Mouse (Mus musculus) heart, postnatal 0 days (tissue): ENCODE results near the gene Hapln4. TPM values are rescaled to one million over a fixed set of nuclear protein-coding genes. Genes with fewer than 3 reads are reported as not detected.
A peak's percentile ranks its signal among the peaks of the same experiment; 100 is the strongest.
"Not testable (repeated sequence)": the region's sequence is repeated elsewhere in the genome, so short reads cannot be mapped to it uniquely, and the experiment has no call there.

ENCODE experiments used
- ATAC-seq: fragments of 200-750 bp; cut with Nextera tagmentation; 2 replicates; pipeline ENCODE4 v1.8.0; 2017; ENCODE audit warnings: low read depth, moderate number of reproducible peaks, moderate library complexity; ENCODE audit not compliant: insufficient read depth
- DNase-seq: peaks from one replicate; pipeline ENCODE4 v3.0.0-alpha.2; 2016; ENCODE audit warnings: low spot score
- H3K27ac ChIP-seq: fragments of 300-500 bp; sonication (generic); 2 replicates; pipeline ENCODE4 v1.5.1; 2014; ENCODE audit warnings: low read depth, mild to moderate bottlenecking
- H3K27me3 ChIP-seq: fragments of 300-500 bp; sonication (generic); 2 replicates; pipeline ENCODE4 v1.6.1; 2014; ENCODE audit warnings: low read length, mixed read lengths; ENCODE audit not compliant: control insufficient read depth, insufficient read depth
- H3K36me3 ChIP-seq: fragments of 300-500 bp; sonication (generic); replicated peaks from 2 replicates; pipeline ENCODE4 v1.6.1; 2014; ENCODE audit warnings: low read length, mixed read lengths; ENCODE audit not compliant: control insufficient read depth, insufficient read depth
- H3K4me1 ChIP-seq: fragments of 300-500 bp; sonication (generic); 2 replicates; pipeline ENCODE4 v1.6.1; 2014; ENCODE audit warnings: antibody characterized with exemption; ENCODE audit not compliant: control insufficient read depth, insufficient read depth
- H3K4me2 ChIP-seq: fragments of 300-500 bp; sonication (generic); 2 replicates; pipeline ENCODE4 v1.6.1; 2014; ENCODE audit warnings: low read depth, mild to moderate bottlenecking, low read length, moderate library complexity
- H3K4me3 ChIP-seq: fragments of 300-500 bp; sonication (generic); 2 replicates; pipeline ENCODE4 v1.5.1; 2014; ENCODE audit warnings: low read depth, low read length
- H3K9ac ChIP-seq: fragments of 300-500 bp; sonication (generic); replicated peaks from 2 replicates; pipeline ENCODE4 v1.6.1; 2014; ENCODE audit warnings: low read depth, low read length, mixed read lengths
- H3K9me3 ChIP-seq: fragments of 300-500 bp; sonication (generic); replicated peaks from 2 replicates; pipeline ENCODE4 v1.6.1; 2016; ENCODE audit warnings: low read length; ENCODE audit not compliant: control insufficient read depth
- CTCF ChIP-seq: IDR thresholded peaks from 2 replicates; pipeline ENCODE4 v1.5.1; 2016; ENCODE audit warnings: antibody characterized with exemption, control low read depth, low read depth
- EP300 ChIP-seq: IDR thresholded peaks from 2 replicates; pipeline ENCODE4 v1.6.1; 2016; ENCODE audit warnings: antibody characterized with exemption, low read depth
- WGBS: fragments of 180-500 bp; shearing (Covaris S2); extraction: QIAGEN DNeasy Blood & Tissue Kit; methylation state at CpG from one replicate; pipeline ENCODE4 v1.1.7; 2014; 5-methylcytosine and 5-hydroxymethylcytosine counted together
- polyA plus RNA-seq: library from polyadenylated mRNA; unstranded; fragments of >200 nt; fragmentation: Nextera tagmentation; extraction: Ambion mirVana; gene quantifications from 2 replicates; pipeline ENCODE4 v1.2.1, GENCODE M21; 2015
- total RNA-seq: library from RNA; depleted of rRNA; stranded (reverse); fragments of >200 nt; gene quantifications from 2 replicates; pipeline ENCODE4 v1.2.3, GENCODE M21; 2014; ENCODE audit warnings: low replicate concordance

Hapln4 gene
- total and polyA plus RNA-seq, 2 experiments from 2014 or later: not detected

GRCm38 (mm10) chr8:70049662-70050061 is 33.6 kb upstream of the Hapln4 start:
- no peaks in the 10 kb centered on the region for H3K4me1 ChIP-seq
- H3K36me3 ChIP-seq: peaks cover 47% of the 10 kb centered on the region
- no peaks in the 10 kb centered on the region for H3K9me3 ChIP-seq
- no peak overlapping the region for H3K4me3 ChIP-seq
- TF ChIP-seq CTCF (no peak), EP300 (no peak)
- no peak overlapping the region for H3K27ac ChIP-seq
- H3K4me2 ChIP-seq: no peak overlapping the region
- H3K9ac ChIP-seq: no peak overlapping the region
- H3K27me3 ChIP-seq: no peaks in the 10 kb centered on the region
- no peak for DNase-seq
- ATAC-seq: no peak

GRCm38 (mm10) chr8:70050434-70050833 is 32.8 kb upstream of the Hapln4 start:
- not testable (repeated sequence) for H3K9ac ChIP-seq, H3K4me2 ChIP-seq, DNase-seq, H3K4me3 ChIP-seq, H3K4me1 ChIP-seq, H3K27me3 ChIP-seq, ATAC-seq, H3K27ac ChIP-seq, H3K9me3 ChIP-seq
- 91% methylated on average over 5 of the region's 5 CpGs for WGBS
- peaks cover 54% of the 10 kb centered on the region for H3K36me3 ChIP-seq

- WGBS: 79% methylated on average over 1 of the region's 1 CpGs
- TF ChIP-seq EP300 (no peak), CTCF (no peak)
- no peaks in the 10 kb centered on the region for H3K9me3 ChIP-seq
- DNase-seq (no peak), ATAC-seq (no peak)
- no peak overlapping the region for H3K4me2 ChIP-seq
- H3K4me3 ChIP-seq: no peak overlapping the region
- H3K27me3 ChIP-seq: no peaks in the 10 kb centered on the region
- H3K4me1 ChIP-seq: no peaks in the 10 kb centered on the region
- H3K9ac ChIP-seq: no peak overlapping the region
- no peak overlapping the region for H3K27ac ChIP-seq
- peaks cover 67% of the 10 kb centered on the region for H3K36me3 ChIP-seq
Measured at GRCm38 (mm10) chr8:70057721-70058120, 25.5 kb upstream of the Hapln4 start.

GRCm38 (mm10) chr8:70071836-70072440 is 11.3 kb upstream of the Hapln4 start:
- Histone ChIP-seq H3K27me3 (no peaks in the 10 kb centered on the region), H3K4me2 (no peak overlapping the region), H3K27ac (no peak overlapping the region), H3K9ac (no peak overlapping the region), H3K36me3 (peaks cover 28% of the 10 kb centered on the region), H3K9me3 (no peaks in the 10 kb centered on the region), H3K4me1 (peaks cover 16% of the 10 kb centered on the region), H3K4me3 (no peak overlapping the region)
- ATAC-seq (peak; percentile 37; the same call in 1 of the 2 replicates), DNase-seq (no peak)
- TF ChIP-seq EP300 (no peak), CTCF (no peak)
- 70% methylated on average over 2 of the region's 2 CpGs for WGBS

- H3K36me3 ChIP-seq: peaks cover 27% of the 10 kb centered on the region
- H3K27ac ChIP-seq: no peak within 1 kb of the TSS
- DNase-seq (peak; percentile 41), ATAC-seq (peak; percentile 67)
- H3K27me3 ChIP-seq: no peaks in the 10 kb centered on the region
- peaks cover 16% of the 10 kb centered on the region for H3K4me1 ChIP-seq
- no peaks in the 10 kb centered on the region for H3K9me3 ChIP-seq
- no peak within 1 kb of the TSS for H3K9ac ChIP-seq
- 8% methylated on average over 21 of the region's 27 CpGs for WGBS
- peak within 1 kb of the TSS; percentile 34 for H3K4me3 ChIP-seq
- H3K4me2 ChIP-seq: peak within 1 kb of the TSS; percentile 70
- no peak for TF ChIP-seq CTCF
- TF ChIP-seq EP300: no peak
Measured at GRCm38 (mm10) chr8:70072441-70073069, 10.7 kb upstream of the Hapln4 start, which contains the start of gene Tm6sf2. Tm6sf2 (plus strand) TSS chr8:70072924.

- Histone ChIP-seq H3K9ac (no peak overlapping the region), H3K27ac (no peak overlapping the region), H3K4me2 (peak overlapping the region; percentile 70), H3K4me3 (peak overlapping the region; percentile 34), H3K9me3 (no peaks in the 10 kb centered on the region), H3K27me3 (no peaks in the 10 kb centered on the region), H3K4me1 (peaks cover 16% of the 10 kb centered on the region), H3K36me3 (peaks cover 22% of the 10 kb centered on the region)
- peak; percentile 9 for DNase-seq
- 43% methylated on average over 8 of the region's 8 CpGs for WGBS
- ATAC-seq: no peak
- TF ChIP-seq EP300 (no peak), CTCF (no peak)
Measured at GRCm38 (mm10) chr8:70073120-70073519, 10.1 kb upstream of the Hapln4 start.
